Mouse (Mus musculus) myocyte (in vitro differentiated cells): ENCODE data around the gene Sema3a. TPM values are rescaled to one million over a fixed set of nuclear protein-coding genes. Genes with fewer than 3 reads are reported as not detected.

ENCODE experiments used
- H3K27me3 ChIP-seq: one replicate; pipeline ENCODE4 v1.6.1; 2011; ENCODE audit not compliant: control insufficient read depth, insufficient read depth, insufficient read length
- H3K36me3 ChIP-seq: one replicate; pipeline ENCODE4 v1.6.1; 2011; ENCODE audit not compliant: control insufficient read depth, insufficient read depth
- H3K4me2 ChIP-seq: one replicate; pipeline ENCODE4 v1.6.1; 2011; ENCODE audit warnings: low read depth, control low read depth
- H3K4me3 ChIP-seq: one replicate; pipeline ENCODE4 v1.5.1; 2011; ENCODE audit warnings: mild to moderate bottlenecking, control low read depth, moderate library complexity
- H3K79me2 ChIP-seq: one replicate; pipeline ENCODE4 v1.6.1; 2011; ENCODE audit not compliant: control insufficient read depth, insufficient read depth
- H3ac ChIP-seq: one replicate; pipeline ENCODE4 v1.6.1; 2011; ENCODE audit not compliant: control insufficient read depth, insufficient read length
- CEBPB ChIP-seq: IDR thresholded peaks from 2 replicates; pipeline ENCODE4 v1.6.1; 2011; ENCODE audit warnings: mild to moderate bottlenecking, moderate library complexity; ENCODE audit not compliant: poor library complexity, insufficient read depth, severe bottlenecking
- E2F4 ChIP-seq: IDR thresholded peaks from one replicate; pipeline ENCODE4 v1.6.1; 2011; ENCODE audit warnings: mild to moderate bottlenecking, control low read depth, moderate library complexity; ENCODE audit not compliant: insufficient read depth
- MAX ChIP-seq: IDR thresholded peaks from one replicate; pipeline ENCODE4 v1.6.1; 2011; ENCODE audit warnings: low read depth, mild to moderate bottlenecking, control low read depth
- MYOD1 ChIP-seq, 3 experiments: IDR thresholded peaks; one replicate each; pipeline ENCODE4 v1.6.1; 2011; ENCODE audit warnings: control low read depth in 2 of 3, low read depth in 2 of 3, mild to moderate bottlenecking in 2 of 3, moderate library complexity in 1 of 3; ENCODE audit not compliant: insufficient read length in 2 of 3, control insufficient read depth in 1 of 3
- MYOG ChIP-seq, 3 experiments: IDR thresholded peaks; one replicate each; pipeline ENCODE4 v1.6.1; 2011; ENCODE audit warnings: control low read depth in 2 of 3, low read depth in 2 of 3, mild to moderate bottlenecking in 2 of 3; ENCODE audit not compliant: insufficient read length in 2 of 3, control insufficient read depth in 1 of 3, insufficient read depth in 1 of 3
- POLR2A ChIP-seq: IDR thresholded peaks from one replicate; pipeline ENCODE4 v1.6.1; 2011; ENCODE audit warnings: low read depth, mild to moderate bottlenecking, control low read depth, moderate library complexity; ENCODE audit not compliant: insufficient read length
- POLR2AphosphoS2 ChIP-seq: IDR thresholded peaks from one replicate; pipeline ENCODE4 v1.6.1; 2011; ENCODE audit warnings: low read depth, control low read depth; ENCODE audit not compliant: insufficient read length
- REST ChIP-seq: IDR thresholded peaks from one replicate; pipeline ENCODE4 v1.6.1; 2011; ENCODE audit warnings: mild to moderate bottlenecking, control low read depth, moderate library complexity; ENCODE audit not compliant: insufficient read depth, insufficient read length
- SRF ChIP-seq: IDR thresholded peaks from one replicate; pipeline ENCODE4 v1.6.1; 2011; ENCODE audit warnings: low read depth; ENCODE audit not compliant: control insufficient read depth, insufficient read length
- TCF12 ChIP-seq: IDR thresholded peaks from one replicate; pipeline ENCODE4 v1.6.1; 2011; ENCODE audit warnings: mild to moderate bottlenecking, control low read depth; ENCODE audit not compliant: poor library complexity, insufficient read depth, severe bottlenecking
- TCF3 ChIP-seq: IDR thresholded peaks from one replicate; pipeline ENCODE4 v1.6.1; 2011; ENCODE audit warnings: low read depth, control low read depth; ENCODE audit not compliant: insufficient read length
- USF1 ChIP-seq: IDR thresholded peaks from one replicate; pipeline ENCODE4 v1.6.1; 2011; ENCODE audit warnings: low read depth, mild to moderate bottlenecking, control low read depth, moderate library complexity
- polyA plus RNA-seq: library from polyadenylated mRNA; unstranded; fragments of >200 nt; fragmentation: generic; extraction: Trizol; gene quantifications from one replicate; pipeline ENCODE4 v1.2.1, GENCODE M21; 2012; ENCODE audit warnings: missing spikeins

The Sema3a gene
- polyA plus RNA-seq, 1 experiment: 7.2 TPM

GRCm38 (mm10) chr5:13629916-13630315, 504.7 kb downstream of the Sema3a start:
- Histone ChIP-seq H3K4me3 (no peak overlapping the region), H3ac (no peak overlapping the region), H3K27me3 (no peaks in the 10 kb centered on the region), H3K79me2 (no peaks in the 10 kb centered on the region), H3K4me2 (no peak overlapping the region), H3K36me3 (no peaks in the 10 kb centered on the region)
- TF ChIP-seq POLR2A (no peak), CEBPB (no peak), E2F4 (no peak), MYOG (IDR thresholded peaks at IDR 0.05; ENCODE audit: control insufficient read depth in 1 of 3, insufficient read depth in 1 of 3, insufficient read length in 2 of 3, low read depth in 2 of 3) (no peak), REST (no peak), SRF (no peak), POLR2AphosphoS2 (no peak), MYOD1 (IDR thresholded peaks at IDR 0.05; ENCODE audit: control insufficient read depth in 1 of 3, insufficient read length in 2 of 3, low read depth in 2 of 3) (no peak), TCF3 (no peak), USF1 (no peak), TCF12 (no peak), MAX (no peak)

GRCm38 (mm10) chr5:13630692-13631091, 505.5 kb downstream of the Sema3a start:
- TF ChIP-seq E2F4 (no peak), MYOD1 (IDR thresholded peaks at IDR 0.05; ENCODE audit: control insufficient read depth in 1 of 3, insufficient read length in 2 of 3, low read depth in 2 of 3) (no peak), CEBPB (no peak), POLR2A (no peak), USF1 (no peak), TCF3 (no peak), TCF12 (no peak), MYOG (IDR thresholded peaks at IDR 0.05; ENCODE audit: control insufficient read depth in 1 of 3, insufficient read depth in 1 of 3, insufficient read length in 2 of 3, low read depth in 2 of 3) (no peak), SRF (no peak), MAX (no peak)

GRCm38 (mm10) chr5:13636237-13636636, 511.0 kb downstream of the Sema3a start:
- Histone ChIP-seq H3K36me3 (no peaks in the 10 kb centered on the region), H3K4me3 (no peak overlapping the region), H3K79me2 (no peaks in the 10 kb centered on the region), H3K27me3 (no peaks in the 10 kb centered on the region), H3ac (no peak overlapping the region), H3K4me2 (no peak overlapping the region)
- TF ChIP-seq CEBPB: no peak

More at GRCm38 (mm10) chr5:13630692-13631091, 505.5 kb downstream of the Sema3a start:
- no peak overlapping the region for H3ac ChIP-seq
- H3K27me3 ChIP-seq: no peaks in the 10 kb centered on the region
- no peak overlapping the region for H3K4me3 ChIP-seq
- H3K36me3 ChIP-seq: no peaks in the 10 kb centered on the region
- no peaks in the 10 kb centered on the region for H3K79me2 ChIP-seq
- H3K4me2 ChIP-seq: no peak overlapping the region
